ENCODE assay signal across 29 mouse cellular contexts in genomic region chr4:151133760-151134159, GRCm38 (mm10). TPM values are rescaled to one million over a fixed set of nuclear protein-coding genes. Genes with fewer than 3 reads are reported as not detected.
A peak's percentile ranks its signal among the peaks of the same experiment; 100 is the strongest.
DNase-seq lines count a peak whose midpoint lies in the region; ATAC-seq and TF ChIP-seq lines count a peak whose summit lies in the region.
"Had no signal": no experiment of that assay in that cellular context is flagged by ENCODE, and none has a peak within 500 bp of the region (broad histone marks: within the 10 kb centered on the region; RNA-seq: fewer than 3 reads in every experiment).

No protein-coding gene starts in this region.

- DNase-seq in embryonic facial prominence, embryonic 10.5 days (ENCODE audit: low spot score), result no peak
- DNase-seq in MN1 (ENCODE audit: low spot score), result peak; percentile 42
- DNase-seq in R1 (ENCODE audit: low read depth, low spot score), result peak; percentile 36
- no peak for DNase-seq in right cerebral cortex, postnatal 4 days
- DNase-seq in retina, postnatal 1 day, result no peak
- DNase-seq: adrenal gland, postnatal 25 days; B cell, adult 2 months; gastrocnemius, postnatal 36 days; heart, adult 18-20 months; kidney, adult 9 months; kidney, postnatal 10 days; layer of hippocampus, adult 9-11 months; liver, embryonic 13.5 days; lung, adult 18-20 months; lung, postnatal 4 days; right cerebral cortex, postnatal 25 days had no signal

- H3K4me3 ChIP-seq in embryonic facial prominence, embryonic 13.5 days, result no peak overlapping the region
- no peak overlapping the region for H3K4me3 ChIP-seq in embryonic facial prominence, embryonic 10.5 days
- H3K4me3 ChIP-seq in olfactory bulb, adult 2 months (ENCODE audit: insufficient read depth, low read depth, low read length), result no peak overlapping the region
- H3K4me3 ChIP-seq: limb, embryonic 10.5 days; limb, embryonic 15.5 days; liver, embryonic 13.5 days; midbrain, embryonic 15.5 days had no signal

- H3K36me3 ChIP-seq in embryonic facial prominence, embryonic 13.5 days, result no peaks in the 10 kb centered on the region
- H3K36me3 ChIP-seq in embryonic facial prominence, embryonic 10.5 days (replicated peaks), result no peaks in the 10 kb centered on the region
- H3K36me3 ChIP-seq: limb, embryonic 10.5 days; limb, embryonic 15.5 days; liver, embryonic 13.5 days; midbrain, embryonic 15.5 days had no signal

- H3K4me1 ChIP-seq in embryonic facial prominence, embryonic 13.5 days, result peaks cover 35% of the 10 kb centered on the region
- H3K4me1 ChIP-seq in embryonic facial prominence, embryonic 10.5 days, result peaks cover 39% of the 10 kb centered on the region
- peaks cover 78% of the 10 kb centered on the region for H3K4me1 ChIP-seq in olfactory bulb, adult 2 months (ENCODE audit: control insufficient read depth, insufficient read depth, low read length)

- H3K27ac ChIP-seq in embryonic facial prominence, embryonic 13.5 days, result no peak overlapping the region
- no peak overlapping the region for H3K27ac ChIP-seq in embryonic facial prominence, embryonic 10.5 days (replicated peaks)
- H3K27ac ChIP-seq in olfactory bulb, adult 2 months (ENCODE audit: insufficient read depth, low read depth, low read length), result peak overlapping the region; percentile 48
- H3K27ac ChIP-seq: hindbrain, embryonic 14.5 days; limb, embryonic 10.5 days; limb, embryonic 15.5 days; liver, embryonic 13.5 days; midbrain, embryonic 15.5 days had no signal

- no peak overlapping the region for H3K4me2 ChIP-seq in embryonic facial prominence, embryonic 13.5 days
- H3K4me2 ChIP-seq: heart, embryonic 11.5 days; hindbrain, embryonic 14.5 days; limb, embryonic 15.5 days; liver, embryonic 13.5 days; midbrain, embryonic 15.5 days had no signal

- no peak for TF ChIP-seq CTCF in olfactory bulb, adult 2 months (IDR thresholded peaks at IDR 0.05; ENCODE audit: insufficient read depth, low read depth, low read length)

- TF ChIP-seq POLR2A in olfactory bulb, adult 2 months (IDR thresholded peaks at IDR 0.05; ENCODE audit: insufficient read depth, low read depth, low read length), result no peak

- no peak overlapping the region for H3K9ac ChIP-seq in embryonic facial prominence, embryonic 13.5 days
- H3K9ac ChIP-seq: hindbrain, embryonic 14.5 days; limb, embryonic 15.5 days; liver, embryonic 13.5 days; midbrain, embryonic 15.5 days had no signal

- peaks cover 6% of the 10 kb centered on the region for H3K27me3 ChIP-seq in embryonic facial prominence, embryonic 13.5 days
- peaks cover 36% of the 10 kb centered on the region for H3K27me3 ChIP-seq in embryonic facial prominence, embryonic 10.5 days (replicated peaks; ENCODE audit: low read depth, poor library complexity, severe bottlenecking)
- H3K27me3 ChIP-seq: midbrain, embryonic 15.5 days had no signal

- ATAC-seq in embryonic facial prominence, embryonic 13.5 days (ENCODE audit: insufficient number of reproducible peaks, insufficient read depth, low FRiP score, low TSS enrichment, low read depth), result 0 out of 2 replicates have a peak, but pooled peaks have one; percentile 1
- ATAC-seq: forebrain, embryonic 14.5 days; intestine, postnatal 0 days; lung, postnatal 0 days; midbrain, embryonic 15.5 days had no signal

- H3K9me3 ChIP-seq in embryonic facial prominence, embryonic 13.5 days, result no peaks in the 10 kb centered on the region
- H3K9me3 ChIP-seq in embryonic facial prominence, embryonic 10.5 days, result no peaks in the 10 kb centered on the region
- H3K9me3 ChIP-seq: limb, embryonic 10.5 days; limb, embryonic 15.5 days; liver, embryonic 13.5 days; midbrain, embryonic 15.5 days had no signal

- 52% methylated on average over 4 of the region's 4 CpGs for WGBS in embryonic facial prominence, embryonic 13.5 days
- 76% methylated on average over 4 of the region's 4 CpGs for WGBS in embryonic facial prominence, embryonic 10.5 days
- WGBS in olfactory bulb, adult 2 months, result 27% methylated on average over 4 of the region's 4 CpGs

RNA-seq across cellular contexts. Expression of gene Gm13090, which starts 44.4 kb away (rescaled TPM):
- polyA plus RNA-seq in embryonic facial prominence, embryonic 13.5 days (2015; fragmentation: Nextera tagmentation; extraction: Ambion mirVana), result not detected in 2 replicates
- polyA plus RNA-seq in embryonic facial prominence, embryonic 10.5 days (2016; fragmentation: Nextera tagmentation; extraction: Ambion mirVana), result not detected in 2 replicates
- not detected in 2 replicates for polyA plus RNA-seq in olfactory bulb, adult 2 months (2012; ENCODE audit: insufficient read depth, insufficient read length, low replicate concordance, missing spikeins)
- polyA plus RNA-seq: embryonic facial prominence, embryonic 11.5 days; forebrain, embryonic 14.5 days; intestine, postnatal 0 days; limb, embryonic 10.5 days; limb, embryonic 15.5 days; liver, embryonic 13.5 days; lung, postnatal 0 days; spleen, adult 2 months; urinary bladder, adult 2 months had no signal

Comparison
In these comparisons a context has a peak if more than half of its experiments do, and no peak if none do; other contexts are left out.
1. DNase-seq: peak in MN1 (single experiment) and R1 (single experiment); none in embryonic facial prominence, embryonic 10.5 days (single experiment), right cerebral cortex, postnatal 4 days (single experiment) and retina, postnatal 1 day (single experiment).